Mouse (Mus musculus) liver, adult 2 months (tissue): ENCODE data around the gene Tsen54. TPM values are rescaled to one million over a fixed set of nuclear protein-coding genes. Genes with fewer than 3 reads are reported as not detected.

Experiments
- DNase-seq: peaks from one replicate; pipeline ENCODE4 v3.0.0-alpha.2; 2011; ENCODE audit warnings: low read depth, low spot score; ENCODE audit errors: extremely low read depth
- H3K27ac ChIP-seq: fragments of 200-500 bp; replicated peaks from 2 replicates; pipeline ENCODE4 v1.5.1; 2012; ENCODE audit warnings: low read depth, mild to moderate bottlenecking, control low read depth, inconsistent platforms, low read length; ENCODE audit not compliant: insufficient read depth
- H3K27me3 ChIP-seq: fragments of 200-500 bp; 2 replicates; pipeline ENCODE4 v1.6.1; 2012; ENCODE audit warnings: mild to moderate bottlenecking, moderate library complexity, low read length, inconsistent platforms; ENCODE audit not compliant: control insufficient read depth, insufficient read depth
- H3K36me3 ChIP-seq: fragments of 200-500 bp; 2 replicates; pipeline ENCODE4 v1.6.1; 2012; ENCODE audit warnings: low read length, inconsistent platforms; ENCODE audit not compliant: control insufficient read depth, insufficient read depth
- H3K4me1 ChIP-seq: fragments of 200-500 bp; 2 replicates; pipeline ENCODE4 v1.6.1; 2011; ENCODE audit warnings: low read length; ENCODE audit not compliant: control insufficient read depth, insufficient read depth
- H3K4me3 ChIP-seq: fragments of 200-500 bp; 2 replicates; pipeline ENCODE4 v1.5.1; 2011; ENCODE audit warnings: low read depth, mild to moderate bottlenecking, control low read depth, low read length, moderate library complexity; ENCODE audit not compliant: insufficient read depth
- H3K79me2 ChIP-seq: fragments of 200-500 bp; 2 replicates; pipeline ENCODE4 v1.6.1; 2012; ENCODE audit warnings: inconsistent platforms, mild to moderate bottlenecking, low read length, moderate library complexity; ENCODE audit not compliant: control insufficient read depth, insufficient read depth
- H3K9ac ChIP-seq: fragments of 200-500 bp; 2 replicates; pipeline ENCODE4 v1.6.1; 2012; ENCODE audit warnings: low read depth, mild to moderate bottlenecking, control low read depth, inconsistent platforms, low read length
- CTCF ChIP-seq: fragments of 200-500 bp; IDR thresholded peaks from 2 replicates; pipeline ENCODE4 v1.5.1; 2011; ENCODE audit warnings: low read depth, low read length, control low read depth
- POLR2A ChIP-seq: fragments of 200-500 bp; IDR thresholded peaks from 2 replicates; pipeline ENCODE4 v1.6.1; 2011; ENCODE audit warnings: low read length, control low read depth; ENCODE audit not compliant: insufficient read depth; ENCODE audit errors: extremely low read depth
- WGBS: fragments of 180-500 bp; shearing (Covaris S2); methylation state at CpG from one replicate; pipeline ENCODE4 v1.1.7; 2018; 5-methylcytosine and 5-hydroxymethylcytosine counted together
- polyA plus RNA-seq: library from polyadenylated mRNA; depleted of rRNA; stranded (reverse); fragments of >200 nt; gene quantifications from 2 replicates; pipeline ENCODE4 v1.2.3, GENCODE M21; 2012
- total RNA-seq: library from RNA; depleted of rRNA; stranded (reverse); fragments of >200 nt; gene quantifications from 2 replicates; pipeline ENCODE4 v1.2.3, GENCODE M21; 2014

The Tsen54 gene
- total and polyA plus RNA-seq, 2 experiments, result 4.0 to 15.6 TPM

- Histone ChIP-seq H3K79me2 (peaks cover 18% of the 10 kb centered on the region; the same call in 1 of the 2 replicates), H3K27me3 (no peaks in the 10 kb centered on the region), H3K9ac (peak overlapping the region; percentile 85), H3K27ac (peak overlapping the region; percentile 13; the same call in 1 of the 2 replicates), H3K36me3 (no peaks in the 10 kb centered on the region), H3K4me3 (peak overlapping the region; percentile 87), H3K4me1 (peaks cover 27% of the 10 kb centered on the region)
- 73% methylated on average over 20 of the region's 20 CpGs for WGBS
- TF ChIP-seq POLR2A, result no peak
- no peak for TF ChIP-seq CTCF
- no peak for DNase-seq
Observed at GRCm38 (mm10) chr11:115811381-115812093, 3.0 kb upstream of the Tsen54 start.

DNA sequence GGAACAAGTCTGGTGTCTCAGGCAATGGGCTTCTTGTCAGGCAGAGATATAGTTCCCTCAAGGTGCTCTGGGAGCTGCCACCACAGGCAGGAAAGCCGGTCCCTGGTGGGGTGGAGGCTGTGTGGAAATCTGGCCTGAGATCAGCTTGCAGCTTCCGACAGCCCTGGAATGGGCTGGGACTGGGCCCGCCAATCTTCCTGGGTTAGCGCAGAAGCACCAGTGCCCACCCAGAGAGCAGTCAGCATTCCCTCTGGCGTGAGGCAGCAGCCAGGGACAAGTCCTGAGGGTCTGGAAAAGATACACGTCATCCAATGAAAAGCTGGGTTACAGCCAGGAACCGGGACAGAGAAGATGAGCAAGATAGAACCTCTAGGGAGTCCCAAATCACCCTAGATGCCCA, 2.4 kb upstream of the Tsen54 start:
- peak overlapping the region; percentile 85 for H3K9ac ChIP-seq
- DNase-seq, result no peak
- H3K36me3 ChIP-seq, result no peaks in the 10 kb centered on the region
- peak overlapping the region; percentile 87; the same call in 1 of the 2 replicates for H3K27ac ChIP-seq
- whole genome bisulfite sequencing, result 43% methylated on average over 7 of the region's 7 CpGs
- peaks cover 28% of the 10 kb centered on the region for H3K4me1 ChIP-seq
- no peaks in the 10 kb centered on the region for H3K27me3 ChIP-seq
- peak overlapping the region; percentile 87 for H3K4me3 ChIP-seq
- TF ChIP-seq CTCF (no peak), POLR2A (no peak)
- H3K79me2 ChIP-seq, result peaks cover 18% of the 10 kb centered on the region; the same call in 1 of the 2 replicates

GRCm38 (mm10) chr11:115812533-115813420, 1.7 kb upstream of the Tsen54 start:
- Histone ChIP-seq H3K4me1 (peaks cover 28% of the 10 kb centered on the region), H3K79me2 (peaks cover 18% of the 10 kb centered on the region; the same call in 1 of the 2 replicates), H3K36me3 (no peaks in the 10 kb centered on the region), H3K9ac (peak overlapping the region; percentile 85), H3K27ac (peak overlapping the region; percentile 87), H3K4me3 (peak overlapping the region; percentile 87), H3K27me3 (no peaks in the 10 kb centered on the region)
- whole genome bisulfite sequencing, result 4% methylated on average over 28 of the region's 28 CpGs
- TF ChIP-seq POLR2A, result no peak
- no peak for DNase-seq

DNA sequence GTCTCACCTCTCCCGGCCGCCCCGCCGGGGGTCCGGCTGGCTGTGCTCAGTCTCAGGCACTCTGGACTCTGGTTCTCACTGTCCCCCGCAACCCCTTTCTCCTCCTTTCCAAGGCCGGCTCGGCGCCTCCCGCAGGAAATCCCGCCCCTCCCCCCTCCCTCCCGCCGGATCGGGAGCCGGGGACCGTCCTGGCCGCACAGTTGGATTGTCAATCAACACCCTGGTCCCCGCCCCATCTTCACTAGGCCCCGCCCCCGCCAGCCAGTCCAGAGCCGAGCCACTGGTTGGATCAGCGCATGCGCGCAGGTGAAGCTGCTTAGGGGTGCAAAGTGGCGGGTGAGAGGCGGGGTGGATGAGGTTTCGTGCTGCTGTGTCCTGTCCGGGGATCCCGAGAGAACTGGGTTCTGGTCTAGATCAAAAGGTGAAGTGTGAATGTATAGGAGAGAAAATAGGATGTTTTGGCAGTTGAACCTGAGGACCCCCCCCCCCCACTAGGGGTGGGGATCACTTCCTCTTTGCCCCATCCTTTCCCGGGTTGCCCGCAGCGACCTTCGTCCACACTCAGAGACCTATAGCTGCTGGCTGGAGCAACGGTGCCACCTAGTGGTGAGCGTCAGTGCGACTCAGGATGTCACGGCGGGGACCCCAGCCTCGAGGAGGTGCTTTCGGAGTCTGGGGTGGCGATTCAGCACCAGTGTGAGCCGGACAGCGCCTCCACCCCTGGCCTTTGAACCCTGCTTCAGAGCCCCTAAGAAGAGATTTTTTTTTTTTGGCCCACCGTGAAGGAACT, 822 bp upstream of the Tsen54 start, which contains the start of gene Caskin2:
Gene Caskin2 (minus strand): TSS at position 133 of the 790 bp plus-strand sequence.
- TF ChIP-seq POLR2A (peak; percentile 77), CTCF (peak; percentile 95)
- DNase-seq, result peak; percentile 82
- peak within 1 kb of the TSS; percentile 95 for H3K4me3 ChIP-seq
- peaks cover 17% of the 10 kb centered on the region; the same call in 1 of the 2 replicates for H3K79me2 ChIP-seq
- H3K9ac ChIP-seq, result peak within 1 kb of the TSS; percentile 85
- H3K27ac ChIP-seq, result peak within 1 kb of the TSS; percentile 87
- peaks cover 28% of the 10 kb centered on the region for H3K4me1 ChIP-seq
- under 1% methylated on average over 44 of the region's 44 CpGs for WGBS
- no peaks in the 10 kb centered on the region for H3K27me3 ChIP-seq
- no peaks in the 10 kb centered on the region for H3K36me3 ChIP-seq

GRCm38 (mm10) chr11:115817331-115817730, 2.8 kb downstream of the Tsen54 start:
- Histone ChIP-seq H3K27ac (no peak overlapping the region), H3K36me3 (no peaks in the 10 kb centered on the region), H3K27me3 (no peaks in the 10 kb centered on the region), H3K79me2 (peaks cover 10% of the 10 kb centered on the region; the same call in 1 of the 2 replicates), H3K4me3 (no peak overlapping the region), H3K4me1 (peaks cover 14% of the 10 kb centered on the region), H3K9ac (no peak overlapping the region)
- no peak for DNase-seq
- TF ChIP-seq CTCF (no peak), POLR2A (no peak)
- WGBS, result 83% methylated on average over 5 of the region's 5 CpGs
